Mouse (Mus musculus): ENCODE results near the gene Bsx. TPM values are rescaled to one million over a fixed set of nuclear protein-coding genes. Genes with fewer than 3 reads are reported as not detected.
A peak's percentile ranks its signal among the peaks of the same experiment; 100 is the strongest.

Bsx gene
- polyA plus RNA-seq, 1 experiment from 2014 or later, result 2.9 TPM

DNA sequence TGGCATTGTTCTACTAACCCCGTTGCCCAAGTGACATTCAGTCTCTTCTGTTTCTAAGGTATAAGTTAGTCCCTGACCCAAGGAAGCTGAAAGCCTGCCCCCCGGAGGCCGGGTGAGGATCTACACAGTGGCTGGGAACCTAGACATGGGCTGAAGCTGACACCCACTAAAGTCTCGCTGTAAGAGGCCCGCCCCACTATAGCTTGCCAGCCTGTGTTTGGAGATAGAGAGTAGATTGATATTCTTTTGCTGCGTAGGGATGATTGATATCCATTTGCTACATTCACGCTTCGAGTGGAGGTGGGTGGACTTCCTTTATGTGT is 1.8 kb upstream of the Bsx start:
- no peak overlapping the region for H3K9ac ChIP-seq (replicated peaks)
- ATAC-seq (replicated peaks), result no peak
- peaks cover 19% of the 10 kb centered on the region for H3K4me1 ChIP-seq
- H3K4me3 ChIP-seq, result no peak overlapping the region
- peaks cover 81% of the 10 kb centered on the region for H3K27me3 ChIP-seq
- 2% methylated on average over 8 of the region's 8 CpGs for WGBS
- no peaks in the 10 kb centered on the region for H3K9me3 ChIP-seq
- no peak overlapping the region for H3K4me2 ChIP-seq (replicated peaks)
- H3K27ac ChIP-seq (replicated peaks), result no peak overlapping the region
- H3K36me3 ChIP-seq, result no peaks in the 10 kb centered on the region

- no peak overlapping the region for H3K27ac ChIP-seq (replicated peaks)
- no peaks in the 10 kb centered on the region for H3K9me3 ChIP-seq
- H3K9ac ChIP-seq (replicated peaks), result no peak overlapping the region
- H3K36me3 ChIP-seq, result no peaks in the 10 kb centered on the region
- H3K27me3 ChIP-seq, result peaks cover 88% of the 10 kb centered on the region
- no peak for ATAC-seq (replicated peaks)
- peaks cover 30% of the 10 kb centered on the region for H3K4me1 ChIP-seq
- H3K4me2 ChIP-seq (replicated peaks), result no peak overlapping the region
- WGBS, result 2% methylated on average over 4 of the region's 4 CpGs
- H3K4me3 ChIP-seq, result no peak overlapping the region
These were observed 1.0 kb downstream of the Bsx start for GRCm38 (mm10) chr9:40874961-40875360.

DNA sequence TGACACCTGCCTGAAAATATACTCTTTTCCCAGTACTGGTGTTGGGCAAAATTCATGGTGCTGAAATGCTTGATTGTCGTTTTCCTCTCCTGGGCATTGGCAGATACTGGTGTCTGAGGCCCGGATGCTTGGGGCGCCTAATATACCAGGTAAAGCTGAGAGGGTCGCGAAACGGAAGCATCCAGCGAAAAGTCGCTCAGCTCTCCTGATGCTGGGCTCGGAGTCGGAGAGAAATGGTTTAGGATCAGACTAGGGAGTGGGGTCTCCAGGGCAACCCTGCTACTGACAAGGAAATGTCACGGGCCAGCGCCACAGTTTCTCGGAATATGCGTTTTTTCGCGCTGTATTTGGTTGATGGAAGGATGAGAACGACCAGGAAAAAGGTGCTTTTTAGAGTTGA is 1.5 kb downstream of the Bsx start:
- under 1% methylated on average over 17 of the region's 17 CpGs for whole genome bisulfite sequencing
- H3K27ac ChIP-seq (replicated peaks), result no peak overlapping the region
- H3K9me3 ChIP-seq, result no peaks in the 10 kb centered on the region
- peaks cover 30% of the 10 kb centered on the region for H3K4me1 ChIP-seq
- H3K9ac ChIP-seq (replicated peaks), result no peak overlapping the region
- no peaks in the 10 kb centered on the region for H3K36me3 ChIP-seq
- no peak overlapping the region for H3K4me2 ChIP-seq (replicated peaks)
- H3K27me3 ChIP-seq, result peaks cover 86% of the 10 kb centered on the region
- H3K4me3 ChIP-seq, result no peak overlapping the region
- ATAC-seq (replicated peaks), result no peak

DNA sequence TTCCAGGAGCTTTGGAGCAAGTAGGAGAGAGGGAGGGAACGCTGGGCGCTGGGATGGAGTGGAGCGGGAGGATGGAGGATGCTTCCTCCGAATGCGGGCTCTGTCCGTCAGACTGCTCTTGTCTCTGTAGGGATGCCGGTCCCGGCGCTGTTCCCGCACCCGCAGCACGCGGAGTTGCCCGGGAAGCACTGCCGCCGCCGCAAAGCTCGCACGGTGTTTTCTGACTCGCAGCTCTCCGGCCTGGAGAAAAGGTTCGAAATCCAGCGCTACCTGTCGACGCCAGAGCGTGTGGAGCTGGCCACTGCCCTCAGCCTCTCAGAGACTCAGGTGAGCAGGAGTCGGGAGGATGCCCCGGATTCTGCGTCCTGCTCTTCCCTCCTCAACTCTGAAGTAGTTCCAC is 2.2 kb downstream of the Bsx start:
- H3K9ac ChIP-seq (replicated peaks), result no peak overlapping the region

DNA sequence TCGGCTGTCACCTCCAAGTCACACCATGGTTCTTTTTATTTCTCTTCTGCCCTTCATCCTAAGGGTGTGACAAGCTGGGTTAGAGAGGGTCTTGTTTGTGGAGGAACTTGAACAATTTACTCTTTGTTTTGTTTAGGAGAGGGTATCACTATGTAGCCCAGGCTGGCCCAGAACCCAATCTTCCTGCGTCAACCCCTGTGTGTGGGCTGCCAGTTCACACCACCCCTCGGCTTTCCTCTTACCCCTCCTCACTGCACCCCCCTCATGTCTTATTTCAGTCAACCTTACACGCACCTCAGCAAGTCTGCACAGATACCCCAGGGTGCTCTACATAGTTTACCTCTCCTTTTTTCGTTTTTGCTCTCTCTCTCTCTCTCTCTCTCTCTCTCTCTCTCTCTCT is 2.8 kb downstream of the Bsx start:
- no peak overlapping the region for H3K4me3 ChIP-seq
- peaks cover 89% of the 10 kb centered on the region for H3K27me3 ChIP-seq
- no peak overlapping the region for H3K4me2 ChIP-seq (replicated peaks)
- H3K9ac ChIP-seq (replicated peaks), result no peak overlapping the region
- no peak for ATAC-seq (replicated peaks)
- 4% methylated on average over 5 of the region's 5 CpGs for WGBS
- H3K9me3 ChIP-seq, result no peaks in the 10 kb centered on the region
- no peak overlapping the region for H3K27ac ChIP-seq (replicated peaks)
- peaks cover 24% of the 10 kb centered on the region for H3K4me1 ChIP-seq
- no peaks in the 10 kb centered on the region for H3K36me3 ChIP-seq

More for the DNA sequence above, 2.2 kb downstream of the Bsx start:
- H3K4me2 ChIP-seq (replicated peaks), result no peak overlapping the region
- no peak for ATAC-seq (replicated peaks)
- H3K27me3 ChIP-seq, result peaks cover 89% of the 10 kb centered on the region
- no peaks in the 10 kb centered on the region for H3K9me3 ChIP-seq
- 2% methylated on average over 29 of the region's 29 CpGs for WGBS
- peaks cover 29% of the 10 kb centered on the region for H3K4me1 ChIP-seq
- no peaks in the 10 kb centered on the region for H3K36me3 ChIP-seq
- no peak overlapping the region for H3K27ac ChIP-seq (replicated peaks)
- 0 out of 2 replicates have a peak overlapping the region, but pooled peaks have one; percentile 4 for H3K4me3 ChIP-seq

DNA sequence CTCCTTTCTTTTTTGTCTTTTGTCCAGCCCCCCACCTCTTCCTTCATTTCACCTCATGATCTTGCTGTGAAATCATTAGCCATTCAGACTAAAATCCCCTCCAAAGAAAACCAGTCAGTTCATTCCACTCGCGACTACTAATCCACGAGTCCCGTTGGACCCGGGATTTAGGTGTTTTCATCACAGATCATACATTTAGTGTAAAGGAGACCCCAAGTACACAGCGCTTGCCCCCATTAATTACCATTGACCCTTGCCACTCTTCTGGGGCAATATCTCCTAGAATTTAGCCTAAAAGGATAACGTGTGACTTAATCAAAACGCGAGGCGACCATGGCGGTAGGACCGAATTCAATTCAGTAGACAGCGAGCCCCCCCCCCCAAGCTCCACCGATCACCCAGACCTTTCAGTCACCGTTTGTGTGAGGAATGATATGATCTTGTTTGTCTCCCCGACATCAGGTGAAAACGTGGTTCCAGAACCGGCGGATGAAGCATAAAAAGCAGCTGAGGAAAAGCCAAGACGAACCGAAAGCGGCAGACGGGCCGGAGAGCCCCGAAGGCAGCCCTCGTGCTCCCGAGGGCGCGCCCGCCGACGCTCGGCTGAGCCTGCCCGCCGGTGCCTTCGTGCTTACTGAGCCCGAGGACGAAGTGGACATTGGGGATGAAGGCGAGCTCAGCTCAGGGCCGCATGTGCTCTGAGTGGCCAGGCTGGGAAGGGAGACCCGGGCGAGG is 3.4 kb downstream of the Bsx start:
- Histone ChIP-seq H3K36me3 (no peaks in the 10 kb centered on the region), H3K4me2 (replicated peaks) (no peak overlapping the region), H3K27ac (replicated peaks) (no peak overlapping the region), H3K4me1 (peaks cover 20% of the 10 kb centered on the region), H3K9ac (replicated peaks) (no peak overlapping the region), H3K9me3 (no peaks in the 10 kb centered on the region), H3K27me3 (peaks cover 89% of the 10 kb centered on the region), H3K4me3 (peak overlapping the region; percentile 14)
- no peak for ATAC-seq (replicated peaks)
- WGBS, result under 1% methylated on average over 42 of the region's 42 CpGs

DNA sequence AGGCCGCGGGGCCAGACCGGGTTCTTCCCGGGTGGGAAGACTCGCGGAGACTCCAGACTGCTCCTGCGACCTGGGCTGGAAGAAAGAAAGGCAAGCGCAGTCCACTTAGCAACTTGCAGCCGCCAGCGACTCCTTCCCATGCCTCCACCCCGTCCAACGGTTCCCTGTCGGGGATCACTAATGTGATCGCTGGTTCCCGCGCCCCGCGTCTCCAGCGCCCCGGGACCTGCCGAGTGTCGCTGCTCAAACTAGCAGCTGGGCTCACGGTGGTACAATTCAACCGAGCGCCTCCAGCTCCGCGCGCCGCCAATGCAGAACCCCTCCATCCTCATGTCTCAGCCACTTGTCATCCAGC is 3.9 kb downstream of the Bsx start:
- H3K9me3 ChIP-seq, result no peaks in the 10 kb centered on the region
- peaks cover 89% of the 10 kb centered on the region for H3K27me3 ChIP-seq
- no peak overlapping the region for H3K9ac ChIP-seq (replicated peaks)
- WGBS, result under 1% methylated on average over 29 of the region's 29 CpGs
- H3K27ac ChIP-seq (replicated peaks), result no peak overlapping the region
- H3K4me3 ChIP-seq, result peak overlapping the region; percentile 14
- no peaks in the 10 kb centered on the region for H3K36me3 ChIP-seq
- H3K4me2 ChIP-seq (replicated peaks), result no peak overlapping the region
- peak; percentile 16; the same call in 1 of the 2 replicates for ATAC-seq (replicated peaks)
- H3K4me1 ChIP-seq, result peaks cover 20% of the 10 kb centered on the region

DNA sequence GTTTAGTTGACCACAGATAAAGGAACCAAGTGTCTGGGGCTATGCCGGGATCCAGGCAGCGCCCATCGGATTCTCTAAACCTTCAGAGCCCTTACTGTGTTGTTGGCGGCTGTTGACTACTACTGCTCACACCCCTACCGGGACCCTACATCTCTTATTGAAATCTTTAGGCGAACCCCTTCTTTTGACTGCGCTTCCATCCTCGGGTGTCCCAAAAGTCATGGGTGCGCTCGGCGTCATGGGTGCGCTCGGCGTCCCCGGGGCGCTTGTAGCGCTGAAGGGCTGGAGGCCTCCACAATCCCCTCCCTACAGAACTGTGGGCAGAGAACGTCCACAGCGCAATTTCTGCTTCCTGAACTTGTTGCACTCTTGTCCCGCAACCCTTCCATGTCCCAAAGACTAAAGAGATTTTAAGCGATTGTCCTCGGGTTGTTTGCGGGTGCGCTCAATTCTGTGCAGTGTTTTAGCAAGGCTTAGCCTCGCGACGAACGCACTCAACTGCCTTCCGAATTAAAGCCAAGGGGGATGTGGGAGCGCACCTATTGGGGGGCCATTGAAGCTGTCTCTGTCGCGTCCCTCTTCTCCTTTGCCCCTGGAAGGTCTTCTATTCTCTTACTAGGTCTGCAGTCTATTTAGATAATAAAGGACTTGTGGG is 4.5 kb downstream of the Bsx start:
- Histone ChIP-seq H3K9me3 (no peaks in the 10 kb centered on the region), H3K27ac (replicated peaks) (no peak overlapping the region), H3K4me2 (replicated peaks) (no peak overlapping the region), H3K27me3 (peaks cover 89% of the 10 kb centered on the region), H3K4me3 (no peak overlapping the region), H3K9ac (replicated peaks) (no peak overlapping the region), H3K4me1 (peaks cover 20% of the 10 kb centered on the region), H3K36me3 (no peaks in the 10 kb centered on the region)
- WGBS, result under 1% methylated on average over 32 of the region's 32 CpGs
- ATAC-seq (replicated peaks), result no peak

- 1% methylated on average over 14 of the region's 14 CpGs for WGBS
- Histone ChIP-seq H3K9ac (replicated peaks) (no peak overlapping the region), H3K36me3 (no peaks in the 10 kb centered on the region)
These were observed 5.1 kb downstream of the Bsx start for GRCm38 (mm10) chr9:40878998-40879397.

GRCm38 (mm10) chr9:40885669-40886068 is 11.7 kb downstream of the Bsx start:
- ATAC-seq (replicated peaks), result no peak
- Histone ChIP-seq H3K27me3 (peaks cover 95% of the 10 kb centered on the region), H3K9ac (replicated peaks) (no peak overlapping the region), H3K9me3 (no peaks in the 10 kb centered on the region), H3K36me3 (no peaks in the 10 kb centered on the region), H3K4me3 (no peak overlapping the region), H3K4me1 (no peaks in the 10 kb centered on the region), H3K4me2 (replicated peaks) (no peak overlapping the region), H3K27ac (replicated peaks) (no peak overlapping the region)
- WGBS, result 16% methylated on average over 10 of the region's 10 CpGs

More at GRCm38 (mm10) chr9:40878998-40879397, 5.1 kb downstream of the Bsx start:
- ATAC-seq (replicated peaks), result no peak
- Histone ChIP-seq H3K9me3 (no peaks in the 10 kb centered on the region), H3K4me1 (peaks cover 15% of the 10 kb centered on the region), H3K4me3 (no peak overlapping the region), H3K27ac (replicated peaks) (no peak overlapping the region), H3K27me3 (peaks cover 88% of the 10 kb centered on the region), H3K4me2 (replicated peaks) (no peak overlapping the region)

DNA sequence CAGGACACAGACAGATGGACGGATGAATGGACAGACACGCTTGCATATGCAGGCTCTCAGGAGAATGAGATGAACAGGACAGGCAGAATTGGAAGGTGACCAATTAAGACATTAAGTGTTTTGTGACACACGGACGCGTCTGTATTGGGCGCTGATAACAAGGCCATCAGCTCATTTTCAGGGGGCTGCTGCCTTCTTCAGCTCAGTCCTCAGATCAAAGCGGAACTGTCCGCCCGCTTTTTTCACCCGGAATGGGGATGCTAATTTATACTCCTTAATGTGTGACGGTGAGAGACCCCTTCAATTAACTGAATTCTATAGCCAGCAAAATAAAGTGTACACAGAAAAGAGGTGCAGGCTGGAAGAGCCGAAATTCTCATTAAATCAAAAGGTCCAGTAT is 15.5 kb downstream of the Bsx start:
- Histone ChIP-seq H3K4me3 (no peak overlapping the region), H3K4me1 (no peaks in the 10 kb centered on the region), H3K9me3 (no peaks in the 10 kb centered on the region), H3K27me3 (peaks cover 90% of the 10 kb centered on the region), H3K9ac (replicated peaks) (no peak overlapping the region), H3K27ac (replicated peaks) (no peak overlapping the region), H3K4me2 (replicated peaks) (no peak overlapping the region), H3K36me3 (no peaks in the 10 kb centered on the region)
- 15% methylated on average over 12 of the region's 12 CpGs for WGBS
- ATAC-seq (replicated peaks), result no peak

DNA sequence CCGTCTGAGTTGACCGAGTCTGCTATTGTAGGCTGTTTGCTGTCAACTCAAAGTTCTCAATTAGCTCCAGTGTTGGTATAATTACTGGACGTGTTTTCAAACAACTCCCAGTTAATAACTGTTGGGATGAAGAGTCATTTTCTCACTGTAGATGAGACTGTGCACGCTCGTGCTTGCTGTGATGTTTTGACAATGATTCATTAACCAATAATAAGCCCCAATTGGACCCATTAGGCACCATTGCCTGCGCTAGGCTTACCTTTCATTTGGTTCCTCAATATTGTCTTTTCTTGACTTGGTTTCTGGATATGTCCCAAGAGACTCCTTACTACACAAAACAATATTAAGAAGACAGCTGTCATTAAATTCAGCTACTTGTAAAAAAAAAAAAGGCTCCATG is 18.5 kb downstream of the Bsx start:
- WGBS, result 28% methylated on average over 6 of the region's 6 CpGs
- ATAC-seq (replicated peaks), result no peak
- Histone ChIP-seq H3K27ac (replicated peaks) (no peak overlapping the region), H3K9me3 (no peaks in the 10 kb centered on the region), H3K4me2 (replicated peaks) (no peak overlapping the region), H3K4me1 (no peaks in the 10 kb centered on the region), H3K27me3 (peaks cover 73% of the 10 kb centered on the region), H3K9ac (replicated peaks) (no peak overlapping the region), H3K36me3 (no peaks in the 10 kb centered on the region), H3K4me3 (no peak overlapping the region)

DNA sequence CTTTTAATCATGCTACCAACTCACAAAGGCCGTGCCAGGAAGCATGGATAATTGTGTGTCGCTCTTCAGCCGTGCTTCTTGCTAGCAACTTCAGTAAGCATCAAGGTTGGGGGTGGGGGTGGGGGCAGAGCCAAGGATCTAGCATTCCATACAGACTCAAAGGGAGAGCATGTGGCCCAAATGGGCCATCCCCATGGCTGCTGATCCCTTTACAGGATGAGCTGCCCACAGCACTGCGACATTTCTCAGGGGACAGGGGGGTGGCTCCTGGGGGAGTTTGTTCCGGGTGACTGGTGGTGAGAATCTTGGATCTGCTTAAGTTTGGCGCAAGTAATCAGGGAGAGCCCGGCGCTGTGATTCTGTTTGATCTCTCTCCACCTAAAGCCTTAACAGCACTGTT is 33.5 kb downstream of the Bsx start:
- Histone ChIP-seq H3K4me3 (no peak overlapping the region), H3K36me3 (no peaks in the 10 kb centered on the region), H3K4me2 (replicated peaks) (no peak overlapping the region), H3K9me3 (no peaks in the 10 kb centered on the region), H3K27me3 (peaks cover 12% of the 10 kb centered on the region), H3K27ac (replicated peaks) (no peak overlapping the region), H3K9ac (replicated peaks) (no peak overlapping the region), H3K4me1 (0 out of 2 replicates have a peak, but pooled peaks cover 4% of the 10 kb centered on the region)
- no peak for ATAC-seq (replicated peaks)
- WGBS, result 8% methylated on average over 8 of the region's 8 CpGs
